Mouse (Mus musculus): ENCODE data around the gene Amotl2. TPM values are rescaled to one million over a fixed set of nuclear protein-coding genes. Genes with fewer than 3 reads are reported as not detected.

The Amotl2 gene
- polyA plus RNA-seq, 1 experiment from 2014 or later = 33.5 TPM

DNA sequence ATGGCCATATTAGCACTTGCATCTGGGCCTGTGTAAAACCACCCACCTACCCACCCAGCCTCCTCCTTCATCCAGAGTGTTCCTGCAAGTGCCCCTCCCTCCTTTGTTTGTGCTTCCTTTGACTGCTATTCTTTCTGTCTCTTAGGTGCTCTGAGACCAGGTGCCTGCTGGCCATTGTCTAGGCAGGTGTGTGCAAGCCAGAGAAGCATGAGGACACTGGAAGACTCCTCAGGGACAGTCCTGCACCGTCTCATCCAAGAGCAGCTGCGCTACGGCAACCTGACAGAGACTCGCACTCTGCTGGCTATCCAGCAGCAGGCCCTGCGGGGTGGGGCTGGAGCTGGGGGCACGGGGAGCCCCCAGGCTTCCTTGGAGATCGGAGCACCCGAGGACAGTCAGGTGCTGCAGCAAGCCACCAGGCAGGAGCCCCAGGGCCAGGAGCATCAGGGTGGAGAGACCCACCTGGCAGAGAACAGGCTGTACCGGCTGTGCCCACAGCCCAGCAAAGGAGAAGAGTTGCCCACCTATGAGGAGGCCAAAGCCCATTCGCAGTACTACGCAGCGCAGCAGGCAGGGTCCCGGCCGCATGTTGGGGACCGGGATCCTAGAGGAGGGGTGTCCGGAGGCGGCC is 3.6 kb downstream of the Amotl2 start:
- no peaks in the 10 kb centered on the region for H3K9me3 ChIP-seq (ENCODE audit: control insufficient read depth, low read length)
- peaks cover 51 to 74% of the 10 kb centered on the region in 2 experiments for H3K4me1 ChIP-seq (ENCODE audit: control insufficient read depth in 2 of 2, insufficient read depth in 2 of 2, low read length in 2 of 2)
- no peaks in the 10 kb centered on the region for H3K27me3 ChIP-seq (ENCODE audit: control insufficient read depth, insufficient read depth, low read length)
- ATAC-seq (ENCODE audit: insufficient number of reproducible peaks, insufficient read depth, low FRiP score, low read depth) = no peak
- peak overlapping the region; percentile 9 to 100; a peak in 2 of 4 replicates for H3K27ac ChIP-seq (replicated peaks in 1 of 2; ENCODE audit: control insufficient read depth in 1 of 2, insufficient read depth in 1 of 2, low read depth in 2 of 2, low read length in 2 of 2)
- peaks cover 52% of the 10 kb centered on the region for H3K36me3 ChIP-seq (ENCODE audit: control insufficient read depth, insufficient read depth, low read length)
- peak overlapping the region; percentile 48 to 97 for H3K4me3 ChIP-seq (ENCODE audit: control insufficient read depth in 1 of 2, insufficient read depth in 1 of 2, low read depth in 1 of 2, low read length in 2 of 2)
- H3K9ac ChIP-seq (ENCODE audit: low read length) = peak overlapping the region; percentile 100
- peak overlapping the region; percentile 84 for H3K4me2 ChIP-seq (ENCODE audit: low read length)
- 31% methylated on average over 17 of the region's 17 CpGs for WGBS

DNA sequence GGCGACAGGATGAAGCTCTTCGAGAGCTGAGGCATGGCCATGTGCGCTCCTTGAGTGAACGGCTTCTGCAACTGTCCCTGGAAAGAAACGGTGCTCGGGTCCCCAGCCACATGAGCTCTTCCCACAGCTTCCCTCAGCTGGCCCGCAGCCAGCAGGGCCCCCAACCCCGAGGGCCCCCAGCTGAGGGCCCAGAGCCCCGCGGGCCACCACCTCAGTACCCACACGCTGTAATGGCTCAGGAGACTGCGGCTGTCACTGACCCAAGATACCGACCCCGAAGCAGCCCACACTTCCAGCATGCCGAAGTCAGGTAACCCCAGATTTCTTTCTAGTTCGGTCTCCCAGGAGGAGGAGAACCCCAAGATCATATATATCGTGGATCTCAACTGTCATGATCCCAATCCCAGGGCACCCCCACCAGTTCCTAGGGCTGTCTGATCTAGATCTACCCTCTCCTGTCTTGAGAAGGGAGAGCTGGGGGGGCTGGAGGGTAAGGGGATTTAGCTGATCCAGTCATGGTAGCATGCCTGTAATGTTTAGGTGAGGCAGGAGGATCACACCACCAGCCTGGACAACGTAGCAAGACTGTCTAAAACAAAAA is 4.2 kb downstream of the Amotl2 start:
- 28% methylated on average over 18 of the region's 18 CpGs for WGBS
- H3K9ac ChIP-seq (ENCODE audit: low read length) = peak overlapping the region; percentile 100
- peak overlapping the region; percentile 84 for H3K4me2 ChIP-seq (ENCODE audit: low read length)
- H3K27ac ChIP-seq (replicated peaks in 1 of 2; ENCODE audit: control insufficient read depth in 1 of 2, insufficient read depth in 1 of 2, low read depth in 2 of 2, low read length in 2 of 2) = peak overlapping the region; percentile 21 to 100; a peak in 3 of 4 replicates
- peaks cover 58% of the 10 kb centered on the region for H3K36me3 ChIP-seq (ENCODE audit: control insufficient read depth, insufficient read depth, low read length)
- peaks cover 51 to 74% of the 10 kb centered on the region in 2 experiments for H3K4me1 ChIP-seq (ENCODE audit: control insufficient read depth in 2 of 2, insufficient read depth in 2 of 2, low read length in 2 of 2)
- H3K9me3 ChIP-seq (ENCODE audit: control insufficient read depth, low read length) = no peaks in the 10 kb centered on the region
- H3K4me3 ChIP-seq (ENCODE audit: control insufficient read depth in 1 of 2, insufficient read depth in 1 of 2, low read depth in 1 of 2, low read length in 2 of 2) = peak overlapping the region; percentile 48 to 97
- no peaks in the 10 kb centered on the region for H3K27me3 ChIP-seq (ENCODE audit: control insufficient read depth, insufficient read depth, low read length)
- no peak for ATAC-seq (ENCODE audit: insufficient number of reproducible peaks, insufficient read depth, low FRiP score, low read depth)

- no peak for ATAC-seq (ENCODE audit: insufficient number of reproducible peaks, insufficient read depth, low FRiP score, low read depth)
- WGBS = 26% methylated on average over 3 of the region's 3 CpGs
These were observed 5.0 kb downstream of the Amotl2 start for GRCm38 (mm10) chr9:102721406-102721978.

GRCm38 (mm10) chr9:102722071-102722561 is 5.6 kb downstream of the Amotl2 start:
- WGBS = 12% methylated on average over 9 of the region's 9 CpGs
- Histone ChIP-seq H3K9ac (ENCODE audit: low read length) (peak overlapping the region; percentile 100), H3K4me1 (ENCODE audit: control insufficient read depth in 2 of 2, insufficient read depth in 2 of 2, low read length in 2 of 2) (peaks cover 56 to 74% of the 10 kb centered on the region in 2 experiments), H3K4me3 (ENCODE audit: control insufficient read depth in 1 of 2, insufficient read depth in 1 of 2, low read depth in 1 of 2, low read length in 2 of 2) (peak overlapping the region; percentile 1 to 97), H3K27ac (replicated peaks in 1 of 2; ENCODE audit: control insufficient read depth in 1 of 2, insufficient read depth in 1 of 2, low read depth in 2 of 2, low read length in 2 of 2) (peak overlapping the region; percentile 41 to 100), H3K9me3 (ENCODE audit: control insufficient read depth, low read length) (no peaks in the 10 kb centered on the region), H3K4me2 (ENCODE audit: low read length) (peak overlapping the region; percentile 84), H3K27me3 (ENCODE audit: control insufficient read depth, insufficient read depth, low read length) (no peaks in the 10 kb centered on the region), H3K36me3 (ENCODE audit: control insufficient read depth, insufficient read depth, low read length) (peaks cover 69% of the 10 kb centered on the region)
- ATAC-seq (ENCODE audit: insufficient number of reproducible peaks, insufficient read depth, low FRiP score, low read depth) = no peak

More at GRCm38 (mm10) chr9:102721406-102721978, 5.0 kb downstream of the Amotl2 start:
- Histone ChIP-seq H3K27me3 (ENCODE audit: control insufficient read depth, insufficient read depth, low read length) (no peaks in the 10 kb centered on the region), H3K27ac (replicated peaks in 1 of 2; ENCODE audit: control insufficient read depth in 1 of 2, insufficient read depth in 1 of 2, low read depth in 2 of 2, low read length in 2 of 2) (peak overlapping the region; percentile 53 to 100), H3K4me2 (ENCODE audit: low read length) (peak overlapping the region; percentile 84), H3K4me1 (ENCODE audit: control insufficient read depth in 2 of 2, insufficient read depth in 2 of 2, low read length in 2 of 2) (peaks cover 54 to 73% of the 10 kb centered on the region in 2 experiments), H3K9me3 (ENCODE audit: control insufficient read depth, low read length) (no peaks in the 10 kb centered on the region), H3K9ac (ENCODE audit: low read length) (peak overlapping the region; percentile 100), H3K4me3 (ENCODE audit: control insufficient read depth in 1 of 2, insufficient read depth in 1 of 2, low read depth in 1 of 2, low read length in 2 of 2) (peak overlapping the region; percentile 27 to 97), H3K36me3 (ENCODE audit: control insufficient read depth, insufficient read depth, low read length) (peaks cover 63% of the 10 kb centered on the region)

GRCm38 (mm10) chr9:102722750-102723149 is 6.3 kb downstream of the Amotl2 start:
- peak overlapping the region; percentile 84 for H3K4me2 ChIP-seq (ENCODE audit: low read length)
- peak overlapping the region in 1 of 2 experiments; percentile 97; a peak in 1 of 4 replicates for H3K4me3 ChIP-seq (ENCODE audit: control insufficient read depth in 1 of 2, insufficient read depth in 1 of 2, low read depth in 1 of 2, low read length in 2 of 2)
- no peak for ATAC-seq (ENCODE audit: insufficient number of reproducible peaks, insufficient read depth, low FRiP score, low read depth)
- H3K9me3 ChIP-seq (ENCODE audit: control insufficient read depth, low read length) = no peaks in the 10 kb centered on the region
- WGBS = 72% methylated on average over 4 of the region's 4 CpGs
- peak overlapping the region; percentile 100 for H3K9ac ChIP-seq (ENCODE audit: low read length)
- H3K27me3 ChIP-seq (ENCODE audit: control insufficient read depth, insufficient read depth, low read length) = no peaks in the 10 kb centered on the region
- peaks cover 75% of the 10 kb centered on the region for H3K36me3 ChIP-seq (ENCODE audit: control insufficient read depth, insufficient read depth, low read length)
- peak overlapping the region; percentile 41 to 100 for H3K27ac ChIP-seq (replicated peaks in 1 of 2; ENCODE audit: control insufficient read depth in 1 of 2, insufficient read depth in 1 of 2, low read depth in 2 of 2, low read length in 2 of 2)
- peaks cover 60 to 80% of the 10 kb centered on the region in 2 experiments for H3K4me1 ChIP-seq (ENCODE audit: control insufficient read depth in 2 of 2, insufficient read depth in 2 of 2, low read length in 2 of 2)

- Histone ChIP-seq H3K36me3 (ENCODE audit: control insufficient read depth, insufficient read depth, low read length) (peaks cover 80% of the 10 kb centered on the region), H3K4me2 (ENCODE audit: low read length) (peak overlapping the region; percentile 84; the same call in 1 of the 2 replicates), H3K27me3 (ENCODE audit: control insufficient read depth, insufficient read depth, low read length) (no peaks in the 10 kb centered on the region), H3K9ac (ENCODE audit: low read length) (peak overlapping the region; percentile 100; the same call in 1 of the 2 replicates), H3K9me3 (ENCODE audit: control insufficient read depth, low read length) (no peaks in the 10 kb centered on the region), H3K4me1 (ENCODE audit: control insufficient read depth in 2 of 2, insufficient read depth in 2 of 2, low read length in 2 of 2) (peaks cover 63 to 85% of the 10 kb centered on the region in 2 experiments), H3K4me3 (ENCODE audit: control insufficient read depth in 1 of 2, insufficient read depth in 1 of 2, low read depth in 1 of 2, low read length in 2 of 2) (no peak overlapping the region), H3K27ac (replicated peaks in 1 of 2; ENCODE audit: control insufficient read depth in 1 of 2, insufficient read depth in 1 of 2, low read depth in 2 of 2, low read length in 2 of 2) (peak overlapping the region; percentile 48 to 100)
- WGBS = 81% methylated on average over 12 of the region's 12 CpGs
- ATAC-seq (ENCODE audit: insufficient number of reproducible peaks, insufficient read depth, low FRiP score, low read depth) = no peak
These were observed 6.8 kb downstream of the Amotl2 start for GRCm38 (mm10) chr9:102723241-102723709.

DNA sequence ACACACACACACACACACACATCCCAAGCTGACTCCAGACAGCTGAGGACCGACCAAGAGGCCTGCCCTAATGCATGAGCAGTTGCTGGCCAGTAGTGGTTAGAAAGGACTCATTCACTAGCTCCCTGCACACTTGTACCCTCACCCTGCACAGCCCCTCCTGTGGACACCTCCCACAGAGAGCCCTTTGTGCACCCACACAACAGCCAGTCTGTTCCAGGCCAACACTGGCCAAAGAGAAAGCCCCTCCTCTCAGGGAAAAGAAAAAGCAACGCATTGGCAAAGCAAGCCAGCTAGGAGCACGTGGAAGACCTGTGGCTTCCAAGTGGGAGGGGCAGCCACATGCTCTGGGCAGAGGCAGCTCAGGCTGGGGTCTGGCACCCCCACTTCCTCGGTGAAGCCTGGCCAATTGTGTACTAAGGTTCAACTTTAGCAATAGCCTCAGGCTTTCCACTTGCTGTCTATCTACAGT is 7.6 kb downstream of the Amotl2 start:
- peaks cover 88% of the 10 kb centered on the region for H3K36me3 ChIP-seq (ENCODE audit: control insufficient read depth, insufficient read depth, low read length)
- H3K27me3 ChIP-seq (ENCODE audit: control insufficient read depth, insufficient read depth, low read length) = no peaks in the 10 kb centered on the region
- H3K4me2 ChIP-seq (ENCODE audit: low read length) = 0 out of 2 replicates have a peak overlapping the region, but pooled peaks have one; percentile 25
- no peaks in the 10 kb centered on the region for H3K9me3 ChIP-seq (ENCODE audit: control insufficient read depth, low read length)
- 21% methylated on average over 4 of the region's 4 CpGs for WGBS
- no peak overlapping the region for H3K4me3 ChIP-seq (ENCODE audit: control insufficient read depth in 1 of 2, insufficient read depth in 1 of 2, low read depth in 1 of 2, low read length in 2 of 2)
- H3K27ac ChIP-seq (replicated peaks in 1 of 2; ENCODE audit: control insufficient read depth in 1 of 2, insufficient read depth in 1 of 2, low read depth in 2 of 2, low read length in 2 of 2) = peak overlapping the region; percentile 48 to 100
- H3K4me1 ChIP-seq (ENCODE audit: control insufficient read depth in 2 of 2, insufficient read depth in 2 of 2, low read length in 2 of 2) = peaks cover 64 to 91% of the 10 kb centered on the region in 2 experiments
- peak overlapping the region; percentile 48; the same call in 1 of the 2 replicates for H3K9ac ChIP-seq (ENCODE audit: low read length)
- ATAC-seq (ENCODE audit: insufficient number of reproducible peaks, insufficient read depth, low FRiP score, low read depth) = no peak

Measured in heart, embryonic 14.5 days (tissue).